Mouse (Mus musculus): Measurements from ENCODE around the gene Mnd1. TPM values are rescaled to one million over a fixed set of nuclear protein-coding genes. Genes with fewer than 3 reads are reported as not detected.

Gene Mnd1
- polyA plus RNA-seq, 1 experiment from 2014 or later: 17.4 TPM

DNA sequence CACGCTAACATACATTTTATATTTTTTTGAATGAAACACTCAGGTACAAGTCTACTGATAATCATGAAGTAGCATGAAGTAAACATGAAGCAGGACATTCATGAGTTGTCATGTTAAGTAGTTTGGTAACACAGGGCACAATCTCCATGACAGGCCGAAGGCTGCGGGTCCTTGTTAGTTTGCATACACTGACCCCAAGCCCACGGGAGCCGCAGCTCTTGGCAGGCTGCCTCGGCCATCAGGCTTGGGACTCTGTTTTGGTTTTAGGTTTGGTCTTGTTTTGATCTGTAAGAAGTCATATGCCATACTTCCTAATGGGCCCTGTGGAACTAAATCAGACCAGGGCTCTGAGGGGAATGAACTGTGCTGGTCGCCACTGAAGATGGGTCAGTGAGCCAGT, 36.9 kb downstream of the Mnd1 start:
- Histone ChIP-seq H3K4me3 (no peak overlapping the region), H3K27ac (no peak overlapping the region), H3K27me3 (ENCODE audit: low read depth, poor library complexity, severe bottlenecking) (no peaks in the 10 kb centered on the region), H3K36me3 (no peaks in the 10 kb centered on the region), H3K4me1 (peaks cover 15% of the 10 kb centered on the region), H3K9me3 (replicated peaks) (no peaks in the 10 kb centered on the region)
- 88% methylated on average over 7 of the region's 7 CpGs for WGBS
- no peak for DNase-seq (ENCODE audit: low spot score)

DNA sequence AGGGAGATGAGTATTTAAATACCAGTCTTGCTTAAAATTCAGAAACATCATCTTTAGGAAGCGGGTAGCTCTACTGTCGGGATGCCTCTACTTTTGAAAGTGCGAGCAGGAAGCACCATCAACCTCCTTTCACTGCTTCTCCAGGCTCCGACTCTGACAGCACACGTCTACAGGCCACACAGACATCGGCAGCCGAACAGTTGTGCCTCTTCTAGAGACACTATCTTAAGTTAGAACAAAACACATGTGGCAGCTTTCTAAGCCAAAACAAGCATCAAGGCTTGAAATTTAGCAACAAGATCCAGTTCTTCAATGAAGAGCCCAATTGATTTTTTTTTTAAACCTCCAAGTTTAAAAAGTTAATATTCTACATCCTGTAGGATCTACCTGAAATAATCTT, 37.4 kb downstream of the Mnd1 start:
- Histone ChIP-seq H3K4me1 (peaks cover 15% of the 10 kb centered on the region; the same call in 1 of the 2 replicates), H3K27me3 (ENCODE audit: low read depth, poor library complexity, severe bottlenecking) (no peaks in the 10 kb centered on the region), H3K9me3 (replicated peaks) (no peaks in the 10 kb centered on the region), H3K27ac (no peak overlapping the region), H3K4me3 (no peak overlapping the region), H3K36me3 (no peaks in the 10 kb centered on the region)
- 78% methylated on average over 7 of the region's 7 CpGs for WGBS
- no peak for DNase-seq (ENCODE audit: low spot score)

DNA sequence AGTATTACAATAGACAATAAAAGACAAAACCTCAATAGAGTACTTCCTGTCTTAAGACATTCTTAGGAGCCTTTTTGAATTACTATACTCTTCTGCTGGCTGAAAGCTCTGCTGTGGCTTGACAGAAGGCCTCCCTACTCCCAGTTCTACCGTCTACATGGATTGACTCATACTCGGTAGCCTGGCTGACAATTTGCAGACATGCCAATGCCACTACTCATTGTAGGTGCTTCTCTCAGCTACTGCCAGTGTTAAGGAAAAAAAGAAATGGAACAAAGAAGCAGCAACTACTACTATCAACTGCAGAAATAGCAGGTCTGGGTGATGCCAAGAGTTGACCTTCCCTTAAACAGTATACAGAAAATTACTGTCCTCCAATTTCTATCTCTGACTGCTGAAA, 47.0 kb downstream of the Mnd1 start:
- WGBS: 82% methylated on average over 2 of the region's 2 CpGs
- Histone ChIP-seq H3K9me3 (replicated peaks) (no peaks in the 10 kb centered on the region), H3K36me3 (no peaks in the 10 kb centered on the region), H3K4me3 (no peak overlapping the region), H3K27ac (no peak overlapping the region), H3K27me3 (ENCODE audit: low read depth, poor library complexity, severe bottlenecking) (no peaks in the 10 kb centered on the region), H3K4me1 (no peaks in the 10 kb centered on the region)
- DNase-seq (ENCODE audit: low spot score): no peak

DNA sequence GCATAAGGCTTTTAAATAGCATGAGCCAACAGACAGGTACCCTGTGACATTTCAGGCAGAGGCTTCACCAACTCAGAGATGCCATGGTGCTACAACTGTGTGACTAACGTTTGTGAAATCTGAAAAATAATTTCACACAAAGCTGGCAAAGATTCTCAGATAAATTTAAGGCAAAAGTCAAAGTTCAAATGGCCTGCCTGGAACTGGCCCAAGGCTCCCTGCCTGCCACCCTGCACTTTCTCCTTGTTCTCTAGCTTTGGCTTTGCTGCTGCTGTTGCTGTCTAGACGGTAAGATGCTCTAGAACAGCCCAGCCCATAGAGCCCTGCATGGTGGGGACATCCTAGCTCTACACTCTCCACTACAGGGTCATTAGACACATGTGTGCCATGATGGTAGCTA, 49.5 kb downstream of the Mnd1 start:
- no peaks in the 10 kb centered on the region for H3K36me3 ChIP-seq
- H3K9me3 ChIP-seq (replicated peaks): no peaks in the 10 kb centered on the region
- 79% methylated on average over 2 of the region's 2 CpGs for WGBS
- no peak overlapping the region for H3K27ac ChIP-seq
- H3K27me3 ChIP-seq (ENCODE audit: low read depth, poor library complexity, severe bottlenecking): no peaks in the 10 kb centered on the region
- no peaks in the 10 kb centered on the region for H3K4me1 ChIP-seq
- no peak overlapping the region for H3K4me3 ChIP-seq
- DNase-seq (ENCODE audit: low spot score): no peak

DNA sequence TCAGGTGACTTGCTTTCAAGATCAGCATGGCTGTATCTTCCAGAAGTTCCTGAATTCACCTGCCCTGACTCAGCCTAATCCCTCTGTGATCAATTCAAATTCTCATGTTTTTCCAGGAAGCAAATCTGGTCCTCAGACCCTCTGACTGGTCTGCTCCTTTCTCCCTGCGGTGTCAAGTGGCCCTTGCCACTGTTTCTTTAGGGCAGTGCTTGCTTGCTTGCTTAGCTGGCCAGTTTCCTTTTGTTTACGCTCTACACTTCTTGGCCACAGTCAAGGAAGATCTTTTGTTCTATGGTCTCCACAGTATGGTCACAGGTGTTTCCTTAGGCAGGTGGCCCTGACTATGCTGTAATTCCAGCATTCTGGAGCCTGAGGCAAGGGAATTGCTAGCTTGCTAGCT, 52.0 kb downstream of the Mnd1 start:
- 75% methylated on average over 2 of the region's 2 CpGs for WGBS
- Histone ChIP-seq H3K9me3 (replicated peaks) (no peaks in the 10 kb centered on the region), H3K4me1 (peaks cover under 1% of the 10 kb centered on the region; the same call in 1 of the 2 replicates), H3K4me3 (no peak overlapping the region), H3K27ac (no peak overlapping the region), H3K27me3 (ENCODE audit: low read depth, poor library complexity, severe bottlenecking) (no peaks in the 10 kb centered on the region), H3K36me3 (no peaks in the 10 kb centered on the region)
- DNase-seq (ENCODE audit: low spot score): no peak

DNA sequence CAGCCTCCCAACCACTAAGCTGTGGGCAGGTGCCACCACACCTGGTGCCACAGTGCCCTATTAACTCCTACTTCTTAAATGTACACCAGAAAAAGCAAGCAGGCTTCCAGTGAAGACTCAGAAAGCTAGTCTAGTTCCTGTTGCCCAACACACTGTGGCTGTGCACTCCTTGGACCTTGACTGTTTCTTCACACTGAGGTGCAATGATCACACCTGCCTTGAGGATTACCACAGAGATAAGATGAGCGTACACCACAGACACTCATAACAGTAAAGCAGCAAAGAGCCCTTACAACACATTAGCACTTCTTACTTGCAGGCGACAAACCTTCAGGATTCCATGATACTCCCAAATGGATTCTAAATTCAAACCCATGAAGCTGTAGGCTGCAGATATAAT, 62.7 kb downstream of the Mnd1 start:
- 89% methylated on average over 2 of the region's 2 CpGs for WGBS
- H3K27me3 ChIP-seq (ENCODE audit: low read depth, poor library complexity, severe bottlenecking): no peaks in the 10 kb centered on the region

DNA sequence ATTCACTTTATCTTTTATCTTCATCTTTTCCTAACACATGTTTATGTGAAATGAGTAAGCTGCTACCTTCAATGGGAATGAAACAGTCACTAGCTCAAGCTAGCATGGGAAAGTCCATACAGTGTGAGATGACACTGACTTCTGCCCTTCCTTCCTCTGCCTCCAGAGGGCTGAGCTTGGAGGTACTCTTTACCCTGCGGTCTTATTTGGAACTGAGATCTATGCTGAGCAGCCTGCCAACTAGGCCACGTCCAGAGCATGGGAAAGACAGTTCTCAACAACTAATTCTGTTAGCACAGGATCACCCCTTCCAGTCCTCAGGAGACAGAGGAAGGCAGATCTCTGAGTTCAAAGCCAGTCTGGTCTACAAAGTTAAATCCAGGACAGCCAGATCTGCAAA, 64.6 kb downstream of the Mnd1 start:
- Histone ChIP-seq H3K27ac (no peak overlapping the region), H3K4me1 (peaks cover 19% of the 10 kb centered on the region), H3K36me3 (no peaks in the 10 kb centered on the region), H3K4me3 (no peak overlapping the region), H3K9me3 (replicated peaks) (no peaks in the 10 kb centered on the region), H3K27me3 (ENCODE audit: low read depth, poor library complexity, severe bottlenecking) (no peaks in the 10 kb centered on the region)
- DNase-seq (ENCODE audit: low spot score): no peak
- 46% methylated on average over 2 of the region's 2 CpGs for WGBS

More for the DNA sequence above, 62.7 kb downstream of the Mnd1 start:
- Histone ChIP-seq H3K9me3 (replicated peaks) (no peaks in the 10 kb centered on the region), H3K27ac (no peak overlapping the region), H3K36me3 (no peaks in the 10 kb centered on the region), H3K4me1 (peaks cover 7% of the 10 kb centered on the region; the same call in 1 of the 2 replicates), H3K4me3 (no peak overlapping the region)
- no peak for DNase-seq (ENCODE audit: low spot score)

DNA sequence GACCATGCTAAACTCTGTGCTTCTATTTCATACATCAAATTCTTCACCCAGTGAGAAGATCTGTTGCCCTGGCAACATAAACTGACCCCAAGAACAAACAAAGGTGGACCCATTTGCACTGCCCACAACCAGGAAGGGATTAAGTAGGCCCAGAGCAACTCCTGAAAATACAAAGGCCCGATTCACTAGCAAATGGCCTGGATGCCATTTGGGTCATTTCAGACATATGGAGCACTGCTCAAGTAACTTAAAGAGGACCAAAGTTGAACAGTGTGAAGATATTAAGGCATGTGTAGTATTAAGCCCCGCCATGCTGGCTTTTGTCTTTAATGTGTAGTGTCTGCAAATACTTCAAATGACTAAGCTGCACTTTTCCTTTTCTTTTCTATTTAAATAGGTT, 68.7 kb downstream of the Mnd1 start:
- H3K36me3 ChIP-seq: no peaks in the 10 kb centered on the region
- no peak overlapping the region for H3K4me3 ChIP-seq
- WGBS: 80% methylated on average over 2 of the region's 2 CpGs
- no peaks in the 10 kb centered on the region for H3K27me3 ChIP-seq (ENCODE audit: low read depth, poor library complexity, severe bottlenecking)
- peak overlapping the region; percentile 9; the same call in 1 of the 2 replicates for H3K27ac ChIP-seq
- no peak for DNase-seq (ENCODE audit: low spot score)
- peaks cover 32% of the 10 kb centered on the region for H3K4me1 ChIP-seq
- H3K9me3 ChIP-seq (replicated peaks): no peaks in the 10 kb centered on the region

DNA sequence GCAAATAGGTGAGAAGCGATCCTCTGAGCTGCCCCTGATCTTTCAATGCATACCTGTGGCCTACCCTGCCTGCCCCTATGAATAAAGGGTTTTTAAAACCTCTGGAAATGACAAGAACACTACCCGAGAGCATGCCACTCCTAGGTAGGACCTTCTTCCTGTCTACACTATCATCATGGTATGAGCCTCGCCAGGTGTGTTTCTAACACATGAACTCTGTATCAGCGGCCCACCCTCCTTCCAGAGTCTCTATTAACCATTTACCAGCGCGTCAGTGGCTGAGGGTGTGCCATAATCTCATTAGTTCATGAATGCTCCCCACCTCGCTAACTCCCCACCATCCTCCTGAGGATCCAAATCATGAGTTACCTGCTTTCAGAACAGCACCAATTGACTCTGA, 69.2 kb downstream of the Mnd1 start:
- Histone ChIP-seq H3K27me3 (ENCODE audit: low read depth, poor library complexity, severe bottlenecking) (no peaks in the 10 kb centered on the region), H3K4me3 (no peak overlapping the region), H3K9me3 (replicated peaks) (no peaks in the 10 kb centered on the region), H3K36me3 (no peaks in the 10 kb centered on the region), H3K27ac (peak overlapping the region; percentile 68), H3K4me1 (peaks cover 29% of the 10 kb centered on the region)
- 88% methylated on average over 7 of the region's 7 CpGs for WGBS
- no peak for DNase-seq (ENCODE audit: low spot score)

DNA sequence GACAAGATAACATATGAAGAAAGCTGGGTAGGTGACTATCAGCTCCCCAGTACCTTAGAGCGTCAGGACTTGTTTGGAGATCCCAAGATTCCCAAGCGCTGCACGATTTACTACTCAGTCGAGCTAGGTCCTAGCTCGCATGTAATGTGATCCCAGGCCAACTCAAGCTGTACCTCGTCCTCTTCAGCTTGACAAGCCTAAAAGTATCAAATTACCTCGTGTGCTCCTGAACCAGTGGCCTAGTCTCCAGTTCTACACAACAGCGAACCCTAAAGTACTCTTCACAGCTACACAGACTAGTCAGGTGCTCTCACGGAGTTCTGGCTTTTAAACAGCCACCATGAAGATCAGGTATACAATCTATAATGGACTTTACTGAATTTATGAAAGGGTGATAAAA, 70.2 kb downstream of the Mnd1 start:
- Histone ChIP-seq H3K27me3 (ENCODE audit: low read depth, poor library complexity, severe bottlenecking) (no peaks in the 10 kb centered on the region), H3K9me3 (replicated peaks) (no peaks in the 10 kb centered on the region), H3K27ac (peak overlapping the region; percentile 68; the same call in 1 of the 2 replicates), H3K4me3 (no peak overlapping the region), H3K36me3 (no peaks in the 10 kb centered on the region), H3K4me1 (peaks cover 29% of the 10 kb centered on the region)
- WGBS: 11% methylated on average over 9 of the region's 9 CpGs
- peak; percentile 37 for DNase-seq (ENCODE audit: low spot score)

DNA sequence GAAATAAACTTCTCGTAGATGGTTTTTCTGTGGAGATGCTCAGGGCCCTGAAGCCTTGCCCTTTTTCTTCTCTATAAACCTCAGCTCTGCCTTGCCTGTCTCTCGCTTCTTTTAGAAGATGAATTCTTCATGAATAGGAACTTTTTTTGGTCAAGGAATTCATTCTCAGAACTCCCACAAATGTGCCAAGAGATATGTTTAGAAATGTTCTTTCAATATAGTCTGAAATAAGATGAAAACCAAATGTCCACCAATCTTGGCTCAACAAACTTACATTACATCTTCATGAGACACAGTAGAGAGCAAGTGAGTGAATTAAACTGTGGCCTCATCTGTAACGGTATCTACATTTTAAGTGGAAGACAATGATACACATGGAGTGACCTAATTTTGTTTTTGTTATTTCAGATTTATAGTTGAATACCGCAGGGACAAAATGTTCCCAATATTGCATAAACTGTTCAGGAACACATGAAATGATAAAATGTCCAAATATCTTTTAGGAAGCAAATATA, 74.3 kb downstream of the Mnd1 start:
- H3K36me3 ChIP-seq: no peaks in the 10 kb centered on the region
- no peak overlapping the region for H3K27ac ChIP-seq
- H3K9me3 ChIP-seq (replicated peaks): no peaks in the 10 kb centered on the region
- no peaks in the 10 kb centered on the region for H3K27me3 ChIP-seq (ENCODE audit: low read depth, poor library complexity, severe bottlenecking)
- no peak overlapping the region for H3K4me3 ChIP-seq
- no peak for DNase-seq (ENCODE audit: low spot score)
- WGBS: 93% methylated on average over 4 of the region's 4 CpGs
- H3K4me1 ChIP-seq: peaks cover 16% of the 10 kb centered on the region

DNA sequence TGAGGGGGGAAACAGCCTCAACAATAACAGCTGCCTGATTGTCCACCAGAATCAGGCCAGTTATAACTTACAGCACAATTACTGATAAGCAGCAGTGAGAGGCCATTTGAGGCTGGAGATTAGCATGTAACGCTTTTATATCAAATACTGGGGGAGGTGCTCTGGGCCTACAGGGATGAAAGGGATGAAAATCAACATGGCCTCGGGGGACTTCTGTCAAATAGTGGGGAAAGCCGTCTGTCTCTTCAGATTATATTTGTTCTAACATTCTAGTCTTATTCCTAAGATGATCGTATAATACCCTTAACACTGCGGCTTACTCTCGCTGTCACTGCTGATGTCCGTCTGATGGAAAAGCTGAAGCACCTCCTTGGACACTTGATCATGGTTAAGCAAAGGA, 75.5 kb downstream of the Mnd1 start:
- no peak for DNase-seq (ENCODE audit: low spot score)
- Histone ChIP-seq H3K9me3 (replicated peaks) (no peaks in the 10 kb centered on the region), H3K36me3 (no peaks in the 10 kb centered on the region), H3K27ac (no peak overlapping the region), H3K4me1 (peaks cover 4% of the 10 kb centered on the region), H3K4me3 (no peak overlapping the region), H3K27me3 (ENCODE audit: low read depth, poor library complexity, severe bottlenecking) (no peaks in the 10 kb centered on the region)
- 94% methylated on average over 7 of the region's 7 CpGs for WGBS

DNA sequence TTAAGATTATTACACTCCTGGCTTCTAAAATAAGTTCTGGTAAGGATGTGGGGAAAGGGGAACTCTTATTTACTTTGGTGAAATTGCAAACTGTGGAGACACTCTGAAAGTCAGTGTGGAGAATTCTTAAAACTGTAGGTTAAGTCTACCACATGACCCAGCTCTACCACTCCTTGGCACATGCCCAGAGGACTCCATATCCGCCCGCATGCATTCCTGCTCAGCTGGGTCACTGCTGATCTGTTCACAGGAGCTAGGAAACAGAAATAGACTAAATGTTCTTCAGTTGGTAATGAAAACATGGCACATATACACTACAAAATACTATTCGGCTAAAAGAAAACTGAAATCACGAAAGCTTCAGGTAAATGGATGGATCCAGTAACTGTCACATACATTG, 78.1 kb downstream of the Mnd1 start:
- Histone ChIP-seq H3K27me3 (ENCODE audit: low read depth, poor library complexity, severe bottlenecking) (no peaks in the 10 kb centered on the region), H3K36me3 (no peaks in the 10 kb centered on the region), H3K4me3 (no peak overlapping the region), H3K4me1 (no peaks in the 10 kb centered on the region), H3K9me3 (replicated peaks) (no peaks in the 10 kb centered on the region), H3K27ac (no peak overlapping the region)
- DNase-seq (ENCODE audit: low spot score): no peak
- 94% methylated on average over 4 of the region's 4 CpGs for WGBS
